Mouse (Mus musculus): ENCODE results near the gene Tmem223.
A peak's percentile ranks its signal among the peaks of the same experiment; 100 is the strongest.

Gene Tmem223

DNA sequence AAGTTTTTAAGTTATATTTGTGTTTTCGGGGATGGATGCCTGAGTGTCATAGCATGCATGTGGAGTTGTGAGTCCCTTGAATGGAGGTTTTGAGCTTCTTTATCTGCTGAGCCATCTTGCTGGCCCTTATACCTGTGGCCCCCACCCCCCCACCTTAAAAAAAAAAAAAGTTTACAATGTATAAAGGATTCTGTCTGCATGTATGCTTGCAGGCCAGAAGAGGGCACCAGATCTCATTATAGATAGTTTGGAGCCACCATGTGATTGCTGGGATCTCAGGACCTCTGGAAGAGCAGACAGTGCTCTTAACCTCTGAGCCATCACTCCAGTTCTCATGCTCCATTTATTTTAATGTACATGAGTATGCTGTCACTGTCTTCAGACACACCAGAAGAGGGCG, 23.4 kb upstream of the Tmem223 start:
- DNase-seq = peak; percentile 26

GRCm38 (mm10) chr19:8755652-8756051, 15.1 kb upstream of the Tmem223 start:
- DNase-seq = no peak

- peak; percentile 99 for DNase-seq
These were observed 14.0 kb upstream of the Tmem223 start, which contains the start of gene Nxf1 for GRCm38 (mm10) chr19:8756635-8757387. Gene Nxf1 (plus strand): TSS chr19:8757073.

DNA sequence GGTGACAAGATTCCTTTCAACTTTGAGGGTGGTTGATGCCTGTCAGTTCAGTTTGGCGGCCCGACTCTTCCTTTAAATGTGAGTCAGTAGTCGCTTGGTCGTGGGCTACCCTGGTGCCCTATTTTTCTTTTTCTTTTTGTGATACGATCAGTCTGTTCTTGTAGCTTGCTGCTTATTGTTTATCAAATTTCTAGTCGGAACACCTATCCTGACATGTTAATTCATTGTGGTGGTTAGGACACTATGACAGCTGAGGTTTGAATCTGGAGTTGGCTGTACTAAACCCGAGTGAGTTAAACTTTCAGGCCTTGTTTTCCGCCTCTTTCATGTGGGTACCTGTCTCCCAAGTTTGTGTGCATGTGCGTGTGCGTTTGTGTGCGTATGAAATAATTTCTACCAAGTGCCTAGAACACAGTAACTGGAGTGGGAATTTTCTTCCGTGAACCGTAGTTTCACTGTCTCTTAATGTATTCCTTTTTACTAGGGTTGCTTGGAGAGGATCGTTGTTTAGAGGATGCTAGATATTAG, 13.3 kb upstream of the Tmem223 start:
- DNase-seq = no peak

DNA sequence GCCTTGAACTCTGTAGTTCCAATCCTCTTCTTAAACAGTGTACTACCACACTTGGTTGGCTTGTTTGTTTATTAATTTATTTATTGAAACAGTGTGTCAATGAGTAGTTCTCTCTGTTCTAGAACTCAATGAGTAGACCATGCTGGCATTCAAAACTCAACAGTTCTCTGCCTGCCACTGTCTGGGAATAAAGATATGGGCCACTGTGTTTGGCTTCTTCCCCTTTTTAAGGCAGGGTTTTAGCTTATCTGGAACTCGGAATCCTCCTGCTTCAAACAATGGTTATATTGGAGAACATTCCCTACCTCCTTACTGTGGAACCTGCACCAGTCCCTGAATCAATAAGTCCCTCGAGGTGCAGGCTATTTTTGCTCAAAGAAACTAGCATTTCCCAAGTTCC, 11.9 kb upstream of the Tmem223 start:
- no peak for DNase-seq

DNA sequence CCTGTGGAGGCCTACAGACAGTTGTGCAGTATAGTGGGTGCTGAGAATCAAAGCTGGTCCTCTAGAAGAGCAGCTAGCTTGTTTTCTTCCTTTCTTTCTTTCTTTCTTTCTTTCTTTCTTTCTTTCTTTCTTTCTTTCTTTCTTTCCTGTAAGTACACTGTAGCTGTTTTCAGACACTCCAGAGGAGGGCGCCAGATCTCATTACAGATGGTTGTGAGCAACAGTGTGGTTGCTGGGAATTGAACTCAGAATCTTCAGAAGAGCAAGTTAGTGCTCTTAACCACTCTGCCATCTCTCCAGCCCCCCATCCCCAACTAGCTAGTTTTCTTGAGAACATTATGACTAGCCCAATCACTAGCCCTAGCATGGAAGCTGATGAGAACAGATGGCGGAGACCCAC, 10.0 kb upstream of the Tmem223 start:
- DNase-seq = no peak

DNA sequence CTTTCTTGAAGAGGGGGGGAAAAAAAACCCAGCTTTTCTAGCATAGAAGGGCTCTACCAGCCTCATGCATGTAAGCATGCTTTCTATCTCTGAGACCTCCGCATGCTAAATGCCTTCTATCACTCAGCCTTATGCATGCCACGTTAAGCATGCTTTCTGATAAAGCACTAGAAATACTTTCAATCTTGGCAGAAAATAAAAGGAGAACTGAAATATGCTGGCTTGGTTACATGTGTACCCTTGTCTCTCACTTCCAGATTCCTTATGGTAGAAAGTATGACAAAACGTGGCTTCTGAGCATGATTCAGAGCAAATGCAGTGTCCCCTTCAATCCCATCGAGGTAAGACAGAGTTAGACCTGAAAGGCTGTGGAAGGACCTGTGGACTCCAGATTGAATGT, 7.5 kb upstream of the Tmem223 start:
- DNase-seq = no peak

- DNase-seq = no peak
These were observed 5.2 kb upstream of the Tmem223 start for GRCm38 (mm10) chr19:8765562-8765961.

- DNase-seq = no peak
These were observed 2.2 kb downstream of the Tmem223 start for GRCm38 (mm10) chr19:8772996-8773395.

- DNase-seq = no peak
These were observed 2.6 kb downstream of the Tmem223 start for GRCm38 (mm10) chr19:8773409-8773808.

DNA sequence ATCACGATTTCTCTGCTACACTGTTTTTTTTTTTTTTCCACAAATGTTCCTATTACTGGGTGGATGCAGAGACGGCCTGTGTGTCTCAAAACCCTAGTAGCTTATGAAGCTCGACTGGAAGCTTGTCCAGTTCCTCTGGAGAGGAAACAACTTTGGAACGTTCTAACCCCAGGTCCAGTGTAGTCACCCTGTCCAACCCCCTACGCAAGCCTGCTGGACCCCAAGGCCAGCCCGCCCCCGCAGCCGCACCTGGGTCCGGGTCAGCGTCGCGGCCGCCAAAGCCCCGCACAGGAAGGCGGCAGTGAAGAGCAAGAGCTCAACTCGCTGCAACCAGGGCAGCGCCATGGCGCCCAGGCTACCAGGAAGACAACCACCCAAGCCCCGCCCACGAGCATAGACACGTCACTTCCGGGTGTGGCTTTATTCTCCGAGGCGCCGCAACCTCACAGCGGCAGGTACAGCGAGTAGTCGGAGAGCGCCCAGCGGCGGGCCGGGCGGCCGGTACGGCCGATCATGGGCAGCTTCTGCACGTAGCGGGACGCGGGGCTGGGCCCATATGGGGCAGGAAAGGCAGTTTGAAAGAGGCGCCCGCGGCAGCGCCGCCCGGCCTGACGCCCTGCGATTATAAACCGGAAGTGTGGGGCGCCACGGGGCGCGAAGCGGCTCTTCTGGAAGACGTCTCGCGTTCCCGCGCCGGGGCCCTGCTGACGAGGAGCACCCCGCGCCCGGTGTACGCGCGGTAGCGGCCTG, 3.5 kb downstream of the Tmem223 start, which contains the start of gene Tmem179b:
Tmem179b (minus strand) TSS at position 382 of the 750 bp plus-strand sequence.
- peak; percentile 97 for DNase-seq

DNA sequence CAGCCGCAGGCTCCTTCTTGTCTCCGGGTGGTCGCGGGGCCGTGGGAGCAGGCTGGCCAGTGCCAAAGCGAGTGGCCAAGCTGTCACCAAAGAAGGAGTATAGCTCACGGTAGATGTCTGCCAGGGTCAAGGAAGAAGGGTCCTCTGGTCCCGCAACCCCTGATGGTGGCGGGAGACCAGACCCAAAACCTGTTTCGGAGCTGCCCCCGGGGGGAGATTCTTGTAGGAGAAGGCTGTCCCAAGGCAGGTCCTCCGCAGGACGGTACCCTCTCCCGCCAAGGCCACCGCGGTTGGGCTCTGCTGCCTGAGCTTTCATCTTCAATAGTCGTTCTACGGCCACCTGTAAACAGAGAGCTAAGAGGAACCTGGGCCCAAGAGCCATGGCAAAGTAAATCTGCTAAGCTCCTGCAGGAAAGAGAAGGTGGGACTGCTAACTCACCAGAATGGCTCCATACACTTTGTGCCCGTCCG, 4.2 kb downstream of the Tmem223 start:
- no peak for DNase-seq

DNA sequence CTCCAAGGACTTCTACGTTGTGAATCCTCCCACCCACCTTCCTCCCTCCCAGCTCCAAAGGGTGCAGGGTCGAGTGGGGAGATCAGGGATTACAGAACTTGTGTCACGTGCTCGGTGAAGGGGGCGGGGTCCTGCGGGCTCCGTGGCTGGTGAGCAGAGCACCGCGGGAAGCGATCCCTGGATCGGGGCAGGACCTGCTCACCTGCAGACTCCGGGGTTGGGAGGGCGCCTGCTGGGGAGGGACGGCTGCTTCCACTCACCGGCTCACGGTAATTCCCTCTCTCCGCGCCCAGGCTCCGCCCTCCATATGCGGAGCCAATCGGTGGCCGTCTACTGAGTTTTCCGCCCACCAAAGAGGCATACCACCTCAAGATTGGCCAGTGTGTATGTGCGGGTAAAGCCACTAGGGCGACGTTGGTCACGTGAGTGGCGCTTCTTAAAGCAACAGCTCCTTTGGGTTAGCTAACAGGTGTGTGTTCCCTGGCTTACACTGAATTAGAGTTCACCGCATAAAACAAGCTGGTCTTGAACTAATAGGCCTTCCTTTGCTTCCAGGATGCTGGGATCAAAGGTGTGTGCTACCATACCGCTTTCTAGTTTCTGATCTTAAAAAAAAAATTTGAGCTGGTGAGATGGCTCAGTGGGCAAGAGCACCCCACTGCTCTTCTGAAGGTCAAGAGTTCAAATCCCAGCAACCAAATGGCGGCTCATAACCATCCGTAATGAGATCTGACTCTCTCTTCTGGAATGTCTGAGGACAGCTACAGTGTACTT, 15.4 kb downstream of the Tmem223 start, which contains the start of gene Taf6l:
Taf6l (minus strand) TSS at position 410 of the 774 bp plus-strand sequence.
- DNase-seq = peak; percentile 96

GRCm38 (mm10) chr19:8788521-8788920, 17.7 kb downstream of the Tmem223 start:
- DNase-seq = peak; percentile 41

- DNase-seq = no peak
These were observed 18.4 kb downstream of the Tmem223 start for GRCm38 (mm10) chr19:8789171-8789570.

DNA sequence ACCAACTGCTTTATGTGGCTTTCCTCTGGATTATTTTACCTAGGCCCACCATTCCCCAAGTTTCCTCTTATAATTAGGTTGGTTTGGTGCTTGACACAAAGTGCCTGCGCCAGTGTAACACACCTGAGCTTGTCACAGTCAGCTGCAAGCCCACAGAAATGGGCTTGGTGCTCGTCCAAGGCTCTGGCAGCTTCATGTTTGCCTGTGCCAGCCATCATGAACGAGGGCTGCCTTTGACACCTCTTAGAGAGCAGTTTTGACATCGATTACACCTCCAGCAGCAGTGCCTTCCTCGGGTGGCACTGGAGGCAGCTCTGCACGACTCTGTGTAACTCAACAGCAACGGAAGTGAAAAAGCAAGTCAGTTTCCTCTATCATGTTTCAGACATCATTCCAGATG, 19.4 kb downstream of the Tmem223 start:
- DNase-seq = no peak

GRCm38 (mm10) chr19:8798264-8798946, 27.6 kb downstream of the Tmem223 start, which contains the start of gene Polr2g:
Gene Polr2g (minus strand): TSS chr19:8798577.
- DNase-seq = peak; percentile 96

GRCm38 (mm10) chr19:8798947-8799315, 28.1 kb downstream of the Tmem223 start:
- no peak for DNase-seq

DNA sequence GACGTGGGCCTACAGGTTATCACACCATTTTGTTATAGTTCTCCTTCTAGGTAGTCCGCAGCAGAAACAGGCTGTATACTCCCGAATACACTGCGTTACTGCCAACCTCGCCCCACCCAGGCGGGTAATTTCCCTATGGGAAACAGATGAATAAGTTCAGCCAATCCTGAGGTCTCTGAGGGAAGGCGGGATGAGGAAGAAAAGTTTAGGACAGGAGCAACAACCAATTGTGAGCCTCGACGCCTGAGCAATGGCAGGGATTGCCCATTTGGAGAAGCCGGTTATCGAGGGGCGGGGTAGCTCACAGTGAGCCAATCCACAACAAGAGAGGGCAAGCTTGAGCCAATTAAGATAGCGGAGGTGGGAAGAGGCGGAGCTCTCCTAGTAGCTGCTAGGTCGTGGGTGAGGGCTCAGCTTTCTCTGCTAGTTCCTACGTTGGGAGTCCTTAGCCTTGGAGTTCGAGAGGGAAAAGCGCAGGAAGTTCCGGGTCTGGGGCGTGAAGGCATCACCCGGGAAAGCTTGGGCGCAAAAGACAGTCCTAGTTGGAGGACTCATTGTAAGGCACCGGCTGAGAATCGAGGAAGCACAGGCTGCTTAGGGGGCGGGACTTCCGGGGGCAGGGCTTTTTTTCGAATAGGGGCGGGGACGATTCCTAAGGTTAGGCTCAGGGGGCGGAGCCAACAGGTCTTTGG, 31.5 kb downstream of the Tmem223 start, which contains the start of gene Zbtb3:
Zbtb3 (plus strand) TSS at position 426 of the 692 bp plus-strand sequence.
- DNase-seq = peak; percentile 97

DNA sequence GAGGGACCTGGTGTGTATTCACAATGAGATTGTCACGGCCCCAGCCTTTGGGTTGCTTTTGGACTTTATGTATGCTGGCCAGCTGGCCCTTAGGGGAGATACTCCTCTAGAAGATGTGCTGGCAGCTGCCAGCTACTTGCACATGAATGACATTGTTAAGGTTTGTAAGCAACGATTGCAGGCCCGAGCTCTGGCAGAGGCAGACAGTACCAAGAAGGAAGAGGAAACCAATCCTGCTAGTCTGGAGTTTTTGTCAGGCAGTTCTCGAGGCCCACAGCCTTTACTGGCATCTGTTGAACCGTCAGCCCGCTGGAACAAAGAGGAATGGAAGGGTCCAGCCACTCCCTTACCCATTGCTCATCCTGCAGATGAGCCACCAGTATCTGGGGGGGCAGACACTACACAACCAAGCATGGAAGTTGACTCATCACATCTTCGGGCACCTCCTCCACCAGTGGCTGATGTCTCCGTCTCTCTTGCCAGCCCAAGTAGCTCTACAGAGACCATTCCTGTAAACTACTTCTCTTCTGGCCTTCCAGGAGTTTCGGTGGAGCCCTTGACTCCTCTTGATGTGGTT, 32.5 kb downstream of the Tmem223 start:
- DNase-seq = no peak

All from embryo, embryonic 11 days (tissue).